Mouse (Mus musculus): ENCODE measurements at regions not wholly inside any gene's neighbourhood (a gene's known extent, or its start where the extent isn't known, plus 50 kb on each side); places are given as distances from the start of the nearest gene placed in this dataset.
A peak's percentile ranks its signal among the peaks of the same experiment; 100 is the strongest.

GRCm38 (mm10) chr2:166331192-166331591 is 175.7 kb upstream of the Sulf2 start:
- TF ChIP-seq POLR2A (IDR thresholded peaks at IDR 0.05; ENCODE audit: borderline replicate concordance, extremely low read depth, insufficient read depth, insufficient read length): no peak
- 88% methylated on average over 4 of the region's 4 CpGs for WGBS
- H3K9me3 ChIP-seq (ENCODE audit: control insufficient read depth, low read length): no peaks in the 10 kb centered on the region
- peaks cover 40% of the 10 kb centered on the region for H3K4me1 ChIP-seq (ENCODE audit: control insufficient read depth, insufficient read depth, low read length)
- H3K9ac ChIP-seq (ENCODE audit: low read depth, low read length, severe bottlenecking): no peak overlapping the region
- H3K4me3 ChIP-seq (replicated peaks; ENCODE audit: low read length): no peak overlapping the region
- no peaks in the 10 kb centered on the region for H3K27me3 ChIP-seq (ENCODE audit: control insufficient read depth, insufficient read depth, low read length)
- no peak for DNase-seq (ENCODE audit: low spot score)
- no peak overlapping the region for H3K4me2 ChIP-seq (replicated peaks; ENCODE audit: low read depth, low read length, severe bottlenecking)
- no peaks in the 10 kb centered on the region for H3K36me3 ChIP-seq (ENCODE audit: control insufficient read depth, insufficient read depth, low read length)
- ATAC-seq (ENCODE audit: low FRiP score, low read depth): no peak
- no peak overlapping the region for H3K27ac ChIP-seq (replicated peaks; ENCODE audit: low read depth, low read length)

GRCm38 (mm10) chr2:166330364-166330763 is 174.9 kb upstream of the Sulf2 start:
- no peak overlapping the region for H3K4me2 ChIP-seq (replicated peaks; ENCODE audit: low read depth, low read length, severe bottlenecking)
- ATAC-seq (ENCODE audit: low FRiP score, low read depth) (no peak), DNase-seq (ENCODE audit: low spot score) (no peak)
- H3K9ac ChIP-seq (ENCODE audit: low read depth, low read length, severe bottlenecking): no peak overlapping the region
- H3K36me3 ChIP-seq (ENCODE audit: control insufficient read depth, insufficient read depth, low read length): no peaks in the 10 kb centered on the region
- H3K4me1 ChIP-seq (ENCODE audit: control insufficient read depth, insufficient read depth, low read length): peaks cover 32% of the 10 kb centered on the region
- no peak overlapping the region for H3K27ac ChIP-seq (replicated peaks; ENCODE audit: low read depth, low read length)
- TF ChIP-seq POLR2A (IDR thresholded peaks at IDR 0.05; ENCODE audit: borderline replicate concordance, extremely low read depth, insufficient read depth, insufficient read length): no peak
- WGBS: 15% methylated on average over 6 of the region's 6 CpGs
- H3K4me3 ChIP-seq (replicated peaks; ENCODE audit: low read length): no peak overlapping the region
- no peaks in the 10 kb centered on the region for H3K9me3 ChIP-seq (ENCODE audit: control insufficient read depth, low read length)
- no peaks in the 10 kb centered on the region for H3K27me3 ChIP-seq (ENCODE audit: control insufficient read depth, insufficient read depth, low read length)

GRCm38 (mm10) chr2:166329556-166330340 is 174.3 kb upstream of the Sulf2 start:
- Histone ChIP-seq H3K9ac (ENCODE audit: low read depth, low read length, severe bottlenecking) (no peak overlapping the region), H3K4me3 (replicated peaks; ENCODE audit: low read length) (no peak overlapping the region), H3K36me3 (ENCODE audit: control insufficient read depth, insufficient read depth, low read length) (no peaks in the 10 kb centered on the region), H3K9me3 (ENCODE audit: control insufficient read depth, low read length) (no peaks in the 10 kb centered on the region), H3K4me1 (ENCODE audit: control insufficient read depth, insufficient read depth, low read length) (peaks cover 34% of the 10 kb centered on the region), H3K27ac (replicated peaks; ENCODE audit: low read depth, low read length) (no peak overlapping the region), H3K27me3 (ENCODE audit: control insufficient read depth, insufficient read depth, low read length) (no peaks in the 10 kb centered on the region), H3K4me2 (replicated peaks; ENCODE audit: low read depth, low read length, severe bottlenecking) (no peak overlapping the region)
- ATAC-seq (ENCODE audit: low FRiP score, low read depth) (no peak), DNase-seq (ENCODE audit: low spot score) (no peak)
- TF ChIP-seq POLR2A (IDR thresholded peaks at IDR 0.05; ENCODE audit: borderline replicate concordance, extremely low read depth, insufficient read depth, insufficient read length): no peak
- 59% methylated on average over 14 of the region's 14 CpGs for WGBS

GRCm38 (mm10) chr2:166326932-166327331 is 171.5 kb upstream of the Sulf2 start:
- Histone ChIP-seq H3K27ac (replicated peaks; ENCODE audit: low read depth, low read length) (no peak overlapping the region), H3K4me1 (ENCODE audit: control insufficient read depth, insufficient read depth, low read length) (peaks cover 27% of the 10 kb centered on the region), H3K27me3 (ENCODE audit: control insufficient read depth, insufficient read depth, low read length) (no peaks in the 10 kb centered on the region), H3K4me2 (replicated peaks; ENCODE audit: low read depth, low read length, severe bottlenecking) (no peak overlapping the region), H3K9me3 (ENCODE audit: control insufficient read depth, low read length) (no peaks in the 10 kb centered on the region), H3K4me3 (replicated peaks; ENCODE audit: low read length) (no peak overlapping the region), H3K36me3 (ENCODE audit: control insufficient read depth, insufficient read depth, low read length) (no peaks in the 10 kb centered on the region), H3K9ac (ENCODE audit: low read depth, low read length, severe bottlenecking) (no peak overlapping the region)
- TF ChIP-seq POLR2A (IDR thresholded peaks at IDR 0.05; ENCODE audit: borderline replicate concordance, extremely low read depth, insufficient read depth, insufficient read length): no peak
- DNase-seq (ENCODE audit: low spot score): no peak
- ATAC-seq (ENCODE audit: low FRiP score, low read depth): no peak
- WGBS: 65% methylated on average over 5 of the region's 5 CpGs

GRCm38 (mm10) chr2:166324954-166325353 is 169.5 kb upstream of the Sulf2 start:
- Histone ChIP-seq H3K4me1 (ENCODE audit: control insufficient read depth, insufficient read depth, low read length) (peaks cover 34% of the 10 kb centered on the region), H3K27ac (replicated peaks; ENCODE audit: low read depth, low read length) (peak overlapping the region; percentile 54; the same call in 1 of the 2 replicates), H3K4me3 (replicated peaks; ENCODE audit: low read length) (no peak overlapping the region), H3K27me3 (ENCODE audit: control insufficient read depth, insufficient read depth, low read length) (no peaks in the 10 kb centered on the region), H3K4me2 (replicated peaks; ENCODE audit: low read depth, low read length, severe bottlenecking) (no peak overlapping the region), H3K9ac (ENCODE audit: low read depth, low read length, severe bottlenecking) (no peak overlapping the region), H3K36me3 (ENCODE audit: control insufficient read depth, insufficient read depth, low read length) (no peaks in the 10 kb centered on the region), H3K9me3 (ENCODE audit: control insufficient read depth, low read length) (no peaks in the 10 kb centered on the region)
- 27% methylated on average over 3 of the region's 3 CpGs for WGBS
- DNase-seq (ENCODE audit: low spot score): no peak
- no peak for ATAC-seq (ENCODE audit: low FRiP score, low read depth)
- TF ChIP-seq POLR2A (IDR thresholded peaks at IDR 0.05; ENCODE audit: borderline replicate concordance, extremely low read depth, insufficient read depth, insufficient read length): no peak

Data from limb, embryonic 14.5 days (tissue).